Mouse (Mus musculus) intestine, postnatal 0 days (tissue): Measurements from ENCODE around the gene Rftn1. TPM values are rescaled to one million over a fixed set of nuclear protein-coding genes. Genes with fewer than 3 reads are reported as not detected.
"Not testable (repeated sequence)": the region's sequence is repeated elsewhere in the genome, so short reads cannot be mapped to it uniquely, and the experiment has no call there.

ENCODE experiments used
- ATAC-seq: fragments of 200-750 bp; cut with Nextera tagmentation; 2 replicates; pipeline ENCODE4 v1.8.0; 2017; ENCODE audit warnings: mild to moderate bottlenecking, moderate TSS enrichment, moderate library complexity
- H3K27ac ChIP-seq: fragments of 300-500 bp; sonication (generic); 2 replicates; pipeline ENCODE4 v1.5.1; 2014; ENCODE audit warnings: mild to moderate bottlenecking, low read depth, low read length, moderate library complexity
- H3K27me3 ChIP-seq: fragments of 300-500 bp; sonication (generic); replicated peaks from 2 replicates; pipeline ENCODE4 v1.6.1; 2014; ENCODE audit warnings: low read length, mixed read lengths; ENCODE audit not compliant: control insufficient read depth, insufficient read depth
- H3K36me3 ChIP-seq: fragments of 300-500 bp; sonication (generic); 2 replicates; pipeline ENCODE4 v1.6.1; 2014; ENCODE audit warnings: mild to moderate bottlenecking, moderate library complexity; ENCODE audit not compliant: control insufficient read depth, insufficient read depth
- H3K4me1 ChIP-seq: fragments of 300-500 bp; sonication (generic); replicated peaks from 2 replicates; pipeline ENCODE4 v1.6.1; 2014; ENCODE audit warnings: antibody characterized with exemption, low read length, mixed read lengths; ENCODE audit not compliant: control insufficient read depth, insufficient read depth
- H3K4me2 ChIP-seq: fragments of 300-500 bp; sonication (generic); replicated peaks from 2 replicates; pipeline ENCODE4 v1.6.1; 2014; ENCODE audit warnings: low read depth, mild to moderate bottlenecking, moderate library complexity
- H3K4me3 ChIP-seq: fragments of 300-500 bp; sonication (generic); 2 replicates; pipeline ENCODE4 v1.5.1; 2014; ENCODE audit warnings: low read depth, low read length
- H3K9ac ChIP-seq: fragments of 300-500 bp; sonication (generic); 2 replicates; pipeline ENCODE4 v1.6.1; 2014; ENCODE audit warnings: mild to moderate bottlenecking, low read depth, low read length
- H3K9me3 ChIP-seq: fragments of 300-500 bp; sonication (generic); 2 replicates; pipeline ENCODE4 v1.6.1; 2016; ENCODE audit warnings: mixed run types; ENCODE audit not compliant: control insufficient read depth
- CTCF ChIP-seq: sonication (generic); IDR thresholded peaks from 2 replicates; pipeline ENCODE4 v1.5.1; 2016; ENCODE audit warnings: low read depth, mild to moderate bottlenecking, control low read depth, antibody characterized with exemption, moderate library complexity
- WGBS: fragments of 180-500 bp; shearing (Covaris S2); extraction: QIAGEN DNeasy Blood & Tissue Kit; methylation state at CpG from one replicate; pipeline ENCODE4 v1.1.7; 2014; 5-methylcytosine and 5-hydroxymethylcytosine counted together
- polyA plus RNA-seq: library from polyadenylated mRNA; unstranded; fragments of >200 nt; fragmentation: Nextera tagmentation; extraction: Ambion mirVana; gene quantifications from 2 replicates; pipeline ENCODE4 v1.2.1, GENCODE M21; 2015

Gene Rftn1
- polyA plus RNA-seq, 1 experiment from 2014 or later: 7.1 TPM

- Histone ChIP-seq H3K4me1 (no peaks in the 10 kb centered on the region), H3K9me3 (no peaks in the 10 kb centered on the region), H3K36me3 (no peaks in the 10 kb centered on the region), H3K4me3 (no peak overlapping the region), H3K4me2 (no peak overlapping the region), H3K9ac (no peak overlapping the region), H3K27me3 (no peaks in the 10 kb centered on the region), H3K27ac (no peak overlapping the region)
- no peak for ATAC-seq
- 86% methylated on average over 6 of the region's 6 CpGs for WGBS
- no peak for TF ChIP-seq CTCF
Measured at GRCm38 (mm10) chr17:50215104-50215503, 24.6 kb upstream of the Rftn1 start.

GRCm38 (mm10) chr17:50213117-50213516 is 22.6 kb upstream of the Rftn1 start:
- Histone ChIP-seq H3K27ac (no peak overlapping the region), H3K36me3 (no peaks in the 10 kb centered on the region), H3K4me3 (no peak overlapping the region), H3K4me2 (no peak overlapping the region), H3K9ac (no peak overlapping the region), H3K9me3 (no peaks in the 10 kb centered on the region), H3K27me3 (no peaks in the 10 kb centered on the region), H3K4me1 (no peaks in the 10 kb centered on the region)
- ATAC-seq: no peak
- WGBS: 78% methylated on average over 4 of the region's 4 CpGs
- TF ChIP-seq CTCF: no peak

- 94% methylated on average over 7 of the region's 7 CpGs for WGBS
- no peak overlapping the region for H3K27ac ChIP-seq
- H3K27me3 ChIP-seq: no peaks in the 10 kb centered on the region
- no peak overlapping the region for H3K9ac ChIP-seq
- TF ChIP-seq CTCF: no peak
- no peaks in the 10 kb centered on the region for H3K4me1 ChIP-seq
- no peak overlapping the region for H3K4me2 ChIP-seq
- H3K9me3 ChIP-seq: no peaks in the 10 kb centered on the region
- no peaks in the 10 kb centered on the region for H3K36me3 ChIP-seq
- ATAC-seq: no peak
- no peak overlapping the region for H3K4me3 ChIP-seq
Measured at GRCm38 (mm10) chr17:50211816-50212215, 21.3 kb upstream of the Rftn1 start.

- 93% methylated on average over 6 of the region's 6 CpGs for WGBS
- H3K4me3 ChIP-seq: no peak overlapping the region
- no peaks in the 10 kb centered on the region for H3K4me1 ChIP-seq
- no peak overlapping the region for H3K9ac ChIP-seq
- TF ChIP-seq CTCF: no peak
- H3K27me3 ChIP-seq: no peaks in the 10 kb centered on the region
- ATAC-seq: no peak
- no peaks in the 10 kb centered on the region for H3K36me3 ChIP-seq
- no peaks in the 10 kb centered on the region for H3K9me3 ChIP-seq
- H3K27ac ChIP-seq: no peak overlapping the region
- H3K4me2 ChIP-seq: no peak overlapping the region
Measured at GRCm38 (mm10) chr17:50209831-50210230, 19.4 kb upstream of the Rftn1 start.

GRCm38 (mm10) chr17:50208137-50209045 is 17.9 kb upstream of the Rftn1 start:
- H3K9me3 ChIP-seq: no peaks in the 10 kb centered on the region
- no peaks in the 10 kb centered on the region for H3K27me3 ChIP-seq
- no peak overlapping the region for H3K27ac ChIP-seq
- no peaks in the 10 kb centered on the region for H3K4me1 ChIP-seq
- WGBS: 89% methylated on average over 7 of the region's 7 CpGs
- no peaks in the 10 kb centered on the region for H3K36me3 ChIP-seq
- no peak for TF ChIP-seq CTCF
- H3K9ac ChIP-seq: no peak overlapping the region
- H3K4me2 ChIP-seq: no peak overlapping the region
- no peak overlapping the region for H3K4me3 ChIP-seq
- no peak for ATAC-seq

GRCm38 (mm10) chr17:50206262-50206661 is 15.8 kb upstream of the Rftn1 start:
- not testable (repeated sequence) for H3K4me3 ChIP-seq, H3K36me3 ChIP-seq, H3K9me3 ChIP-seq, H3K4me2 ChIP-seq, H3K27ac ChIP-seq, H3K27me3 ChIP-seq, ATAC-seq, H3K4me1 ChIP-seq, H3K9ac ChIP-seq
- WGBS: 94% methylated on average over 1 of the region's 1 CpGs

GRCm38 (mm10) chr17:50205840-50206239 is 15.4 kb upstream of the Rftn1 start:
- not testable (repeated sequence) for ATAC-seq, H3K9me3 ChIP-seq, H3K4me2 ChIP-seq, H3K4me3 ChIP-seq, H3K36me3 ChIP-seq, H3K27ac ChIP-seq, H3K9ac ChIP-seq, H3K4me1 ChIP-seq, H3K27me3 ChIP-seq
- 87% methylated on average over 2 of the region's 2 CpGs for WGBS
